Mouse (Mus musculus): ENCODE data around the gene Hormad2.

The Hormad2 gene

DNA sequence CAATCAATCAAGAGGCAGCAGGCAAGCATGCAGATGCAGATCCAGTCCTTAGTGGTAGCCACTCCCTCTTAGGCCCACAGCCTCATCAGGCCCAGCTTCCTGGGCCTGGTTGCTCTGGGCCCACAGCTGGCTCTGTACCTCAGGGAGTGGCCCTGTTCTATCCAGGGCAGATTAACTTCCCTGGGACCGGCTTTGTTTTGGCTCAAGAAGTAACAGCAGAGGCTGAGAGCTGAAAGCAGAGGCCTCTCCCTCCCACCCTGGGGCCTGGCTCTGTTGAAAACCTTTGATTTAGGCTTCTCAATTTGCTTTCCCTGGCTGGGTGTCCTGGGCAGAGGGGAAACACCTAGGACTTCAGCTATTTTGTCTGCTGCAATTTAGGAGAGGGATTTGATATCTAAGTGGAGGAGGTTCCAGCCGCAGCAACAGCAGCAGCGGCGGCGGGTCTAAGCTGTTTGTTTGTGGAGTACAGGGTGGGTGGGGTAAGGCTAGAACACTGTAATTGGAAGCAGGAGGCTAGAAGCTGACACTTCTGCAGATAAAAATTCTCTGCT is 138.5 kb downstream of the Hormad2 start:
- DNase-seq (ENCODE audit: inconsistent ontology term), result no peak

DNA sequence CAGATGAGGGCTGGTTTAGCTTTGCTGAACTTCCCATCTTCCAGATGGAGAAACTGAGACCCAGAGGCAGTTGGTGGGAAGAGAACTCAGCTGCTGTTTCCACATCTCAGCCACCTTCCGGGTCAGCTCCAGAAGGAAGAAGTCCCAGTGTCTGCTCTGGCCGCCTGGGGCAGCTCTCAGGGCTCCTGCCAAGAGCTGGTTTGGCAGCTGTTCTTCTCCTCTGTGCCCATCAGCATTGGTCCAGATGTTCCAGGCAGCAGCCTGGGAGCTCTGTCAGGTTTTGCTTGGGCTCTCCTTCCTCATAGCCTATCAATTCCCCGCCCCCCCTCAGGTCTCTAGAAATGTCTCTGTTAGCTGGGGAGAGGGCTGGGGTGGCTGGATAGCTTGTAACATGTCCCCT is 140.2 kb downstream of the Hormad2 start:
- DNase-seq (ENCODE audit: inconsistent ontology term), result no peak

DNA sequence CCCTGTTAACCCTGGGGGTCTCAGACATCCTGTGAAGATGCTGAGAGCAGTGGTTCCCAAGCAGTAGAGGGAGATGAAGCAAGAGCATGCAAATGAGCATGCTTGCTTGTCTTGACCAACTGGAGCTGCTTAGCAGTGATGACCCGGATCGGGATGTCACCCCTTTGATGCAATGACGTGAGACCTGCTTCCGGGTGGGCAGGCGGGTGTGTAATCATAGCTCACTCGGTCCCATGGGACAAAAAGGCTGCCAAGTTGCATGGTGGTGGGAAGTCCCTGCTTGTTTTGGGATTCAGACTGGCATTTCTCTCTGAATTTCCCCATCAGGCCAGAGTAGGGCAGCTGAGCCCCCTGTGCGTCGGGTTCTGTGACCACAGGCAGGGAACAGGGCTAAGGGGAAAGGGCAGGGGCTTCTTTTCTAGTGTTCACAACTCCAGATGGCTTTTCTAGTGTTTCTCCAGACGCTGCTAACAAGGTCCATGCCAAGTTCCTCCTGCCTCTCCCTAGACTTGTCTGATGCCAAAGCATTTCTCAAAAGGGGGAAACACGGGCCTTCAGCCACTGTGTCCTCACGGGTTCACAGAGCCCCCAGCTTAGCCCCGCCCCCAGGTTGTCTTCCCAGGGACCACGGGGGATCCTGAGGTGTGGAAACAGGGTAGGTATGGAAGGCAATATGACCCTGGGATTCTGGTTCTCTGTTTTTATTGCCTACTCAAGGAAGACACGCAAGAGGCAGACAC is 141.0 kb downstream of the Hormad2 start:
- DNase-seq (ENCODE audit: inconsistent ontology term), result peak; percentile 72

DNA sequence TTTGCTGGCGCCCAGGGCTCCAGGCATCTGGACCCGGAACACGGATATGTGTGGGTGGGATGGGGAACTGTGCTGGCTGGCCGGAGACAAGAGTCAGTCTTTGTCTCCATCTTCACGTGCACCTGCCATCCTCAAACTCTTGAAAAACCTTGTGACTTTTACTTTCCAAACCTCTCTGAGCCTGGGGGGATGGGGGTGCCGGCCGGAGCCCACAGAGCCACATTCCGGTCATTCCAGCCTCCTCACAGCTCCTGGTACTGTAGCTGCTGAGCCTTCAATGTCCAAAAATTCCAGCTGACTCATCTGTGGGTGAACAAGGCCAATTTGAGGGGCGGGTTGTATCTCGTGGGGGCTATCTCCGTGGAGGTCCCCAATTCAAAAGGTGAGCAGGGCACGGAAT is 141.7 kb downstream of the Hormad2 start:
- DNase-seq (ENCODE audit: inconsistent ontology term), result peak; percentile 98

DNA sequence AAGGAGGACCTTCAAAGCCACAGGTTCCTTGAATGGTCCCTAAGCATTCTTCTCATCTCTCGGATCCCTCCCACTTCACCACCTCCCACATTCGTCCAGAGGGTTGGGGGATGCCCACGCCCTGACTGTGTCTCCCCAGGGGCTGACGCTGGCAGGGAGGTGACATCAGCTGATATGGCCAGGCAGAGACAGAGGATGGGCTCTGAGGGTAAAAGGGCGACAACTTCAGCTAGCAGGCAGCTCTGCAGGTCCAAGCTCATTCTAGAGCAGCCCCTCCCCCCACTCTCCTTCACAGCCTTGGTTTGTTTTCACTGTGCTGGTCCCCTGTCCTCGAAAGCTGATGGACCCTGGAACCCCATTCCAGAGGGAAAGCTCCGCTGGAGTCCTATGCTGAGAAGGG is 142.3 kb downstream of the Hormad2 start:
- peak; percentile 67 for DNase-seq (ENCODE audit: inconsistent ontology term)

DNA sequence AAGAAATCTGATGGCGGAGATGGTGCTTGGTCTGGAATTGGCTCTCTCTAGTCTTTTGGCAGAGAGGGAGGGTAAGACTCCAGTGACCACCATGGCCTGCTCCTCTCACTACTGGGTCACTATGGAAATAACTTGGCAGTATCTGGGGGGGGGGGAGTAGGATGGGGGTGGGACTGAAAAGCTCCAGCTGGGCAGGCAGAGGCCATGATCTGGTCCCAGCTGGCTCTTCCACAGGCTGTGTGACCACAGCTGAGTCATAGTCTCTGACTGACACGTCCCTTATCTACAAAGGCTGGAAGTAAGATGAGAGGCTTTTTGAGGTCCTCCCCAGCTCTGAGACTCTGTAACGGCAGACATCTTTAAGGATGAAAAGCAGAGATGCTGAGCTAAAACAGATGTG is 143.2 kb downstream of the Hormad2 start:
- peak; percentile 90 for DNase-seq (ENCODE audit: inconsistent ontology term)

DNA sequence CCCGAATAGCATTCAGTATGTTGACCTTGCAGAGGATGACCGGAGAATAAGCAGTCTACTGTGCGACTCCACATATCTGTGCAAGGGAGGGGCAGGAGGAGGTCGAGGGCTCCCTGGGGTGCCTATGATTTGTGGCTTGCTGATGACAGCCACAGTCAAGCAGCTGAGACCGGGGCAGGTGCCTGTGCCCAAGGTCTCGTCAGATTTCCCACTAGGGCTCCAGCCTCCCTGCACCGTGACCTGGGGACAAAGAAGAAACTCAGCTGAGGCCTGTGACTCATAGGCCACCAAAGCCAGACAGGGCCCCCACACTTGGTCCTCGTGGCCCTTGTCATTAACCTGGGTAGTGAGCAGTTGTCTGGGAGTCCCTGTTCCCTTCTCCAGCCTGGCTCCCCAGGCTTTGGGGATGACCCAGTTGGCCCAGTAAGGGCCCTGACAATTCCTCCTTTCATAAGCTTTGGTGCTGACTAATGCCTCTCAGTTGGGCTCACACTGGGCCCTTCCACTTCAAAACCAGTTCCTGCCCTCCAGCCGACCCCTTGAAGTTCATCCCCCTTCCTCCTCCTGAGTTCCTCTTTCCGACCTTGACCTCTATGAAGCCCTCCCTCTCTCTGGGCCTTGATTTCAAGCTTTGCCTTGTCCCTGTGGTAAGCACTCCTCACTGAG is 144.2 kb downstream of the Hormad2 start:
- DNase-seq (ENCODE audit: inconsistent ontology term), result peak; percentile 99

Measured in Muller cell, postnatal 12 days (primary cell).